Mouse (Mus musculus): ENCODE data around the gene Cxcr4.

- TF ChIP-seq CTCF (IDR thresholded peaks at IDR 0.05; ENCODE audit: extremely low read depth, insufficient read depth, insufficient read length, insufficient replicate concordance): no peak
- TF ChIP-seq POLR2A (IDR thresholded peaks at IDR 0.05; ENCODE audit: low read depth, low read length): no peak
Observed at GRCm38 (mm10) chr1:128551743-128552397, 40.2 kb downstream of the Cxcr4 start.
